Mouse (Mus musculus): ENCODE results near the gene Uap1l1.

Gene Uap1l1

GRCm38 (mm10) chr2:25371764-25372643, 6.5 kb upstream of the Uap1l1 start, which contains the start of gene Sapcd2:
Sapcd2 (plus strand) TSS chr2:25372321.
- DNase-seq (ENCODE audit: low read depth, low spot score), result peak; percentile 76

- no peak for DNase-seq (ENCODE audit: low read depth, low spot score)
These were observed 4.5 kb upstream of the Uap1l1 start for GRCm38 (mm10) chr2:25369996-25370395.

DNA sequence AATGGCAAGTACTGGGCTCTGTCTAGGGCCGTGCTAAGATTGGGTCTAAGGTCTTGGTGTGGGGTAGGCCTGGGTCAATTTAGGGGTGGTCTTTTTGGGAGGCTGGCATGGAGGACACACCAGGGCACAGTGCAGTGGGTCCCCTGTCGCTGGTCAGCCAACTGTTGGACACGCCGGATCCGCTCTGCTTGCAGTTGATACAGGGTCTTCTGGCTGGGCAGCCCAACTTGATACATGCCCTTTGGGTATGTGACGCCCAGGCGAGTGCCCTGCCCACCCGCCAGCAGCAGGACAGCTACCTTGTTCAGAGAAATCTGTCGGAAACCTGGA, 756 bp downstream of the Uap1l1 start:
- no peak for DNase-seq (ENCODE audit: low read depth, low spot score)

DNA sequence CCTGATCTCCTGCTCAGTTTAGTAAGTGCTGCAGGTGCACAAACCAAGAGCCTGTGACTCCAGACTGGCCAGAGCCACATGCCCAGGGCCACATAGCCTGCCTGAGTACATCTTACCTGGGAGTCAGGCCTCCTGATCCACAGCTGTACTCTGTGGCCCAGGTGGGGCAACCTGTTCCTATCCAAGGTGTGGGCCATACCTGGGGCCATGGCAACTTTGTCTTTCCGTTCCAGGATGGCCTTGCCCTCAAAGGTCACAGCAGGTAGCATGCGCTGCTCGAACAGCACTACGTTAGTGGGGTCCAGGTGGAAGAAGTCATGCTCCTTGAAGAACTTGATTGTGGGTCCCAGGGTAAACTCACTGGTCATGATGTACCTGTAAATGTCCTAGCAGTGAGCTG, 1.2 kb downstream of the Uap1l1 start:
- DNase-seq (ENCODE audit: low read depth, low spot score), result no peak

- DNase-seq (ENCODE audit: low read depth, low spot score), result no peak
These were observed 1.9 kb downstream of the Uap1l1 start for GRCm38 (mm10) chr2:25363478-25364178.

GRCm38 (mm10) chr2:25359848-25360247, 5.6 kb downstream of the Uap1l1 start:
- no peak for DNase-seq (ENCODE audit: low read depth, low spot score)

DNA sequence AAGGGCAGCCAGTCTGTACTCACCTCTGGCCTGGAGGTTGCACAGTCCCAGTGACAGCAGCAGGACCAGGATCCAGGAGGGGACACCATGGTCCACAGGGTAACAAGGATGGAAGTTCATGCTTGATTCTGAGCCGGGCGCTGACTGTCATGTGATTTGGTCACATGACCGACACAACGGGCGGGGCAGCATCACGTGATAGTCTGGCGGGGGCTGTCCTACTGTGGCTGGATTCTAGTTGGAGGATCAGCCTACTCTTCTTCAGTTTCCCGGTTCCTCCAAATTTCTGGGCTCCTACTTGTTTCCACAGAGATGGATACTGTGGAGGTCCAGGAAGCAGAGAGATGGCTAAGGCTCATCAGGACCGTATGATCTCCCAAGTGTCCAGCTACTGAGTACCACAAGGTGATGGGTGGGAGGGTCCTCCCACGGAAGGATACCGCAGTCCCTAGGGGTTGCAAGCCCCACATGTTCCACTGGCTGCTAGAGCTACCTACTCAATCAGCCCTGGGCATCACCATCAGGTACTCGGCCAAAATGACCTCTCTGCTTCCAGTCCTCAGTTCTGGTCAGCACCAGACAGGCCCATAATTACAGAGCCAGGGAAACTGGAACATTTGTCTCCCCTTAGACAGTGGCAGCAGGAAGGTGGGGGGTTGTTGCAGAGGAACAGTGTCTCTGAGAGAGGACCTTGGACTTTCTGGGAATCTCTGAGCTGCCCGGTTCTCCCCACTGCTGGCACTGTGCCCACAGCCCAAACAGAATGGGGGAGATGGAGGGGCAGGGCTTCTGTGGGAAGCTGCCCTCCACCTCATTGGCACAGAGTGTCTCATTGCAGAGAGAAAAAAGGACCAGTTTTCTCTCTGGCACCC, 9.0 kb downstream of the Uap1l1 start, which contains the start of gene Dpp7:
Gene Dpp7 (minus strand): TSS at position 152 of the 872 bp plus-strand sequence.
- peak; percentile 60 for DNase-seq (ENCODE audit: low read depth, low spot score)

DNA sequence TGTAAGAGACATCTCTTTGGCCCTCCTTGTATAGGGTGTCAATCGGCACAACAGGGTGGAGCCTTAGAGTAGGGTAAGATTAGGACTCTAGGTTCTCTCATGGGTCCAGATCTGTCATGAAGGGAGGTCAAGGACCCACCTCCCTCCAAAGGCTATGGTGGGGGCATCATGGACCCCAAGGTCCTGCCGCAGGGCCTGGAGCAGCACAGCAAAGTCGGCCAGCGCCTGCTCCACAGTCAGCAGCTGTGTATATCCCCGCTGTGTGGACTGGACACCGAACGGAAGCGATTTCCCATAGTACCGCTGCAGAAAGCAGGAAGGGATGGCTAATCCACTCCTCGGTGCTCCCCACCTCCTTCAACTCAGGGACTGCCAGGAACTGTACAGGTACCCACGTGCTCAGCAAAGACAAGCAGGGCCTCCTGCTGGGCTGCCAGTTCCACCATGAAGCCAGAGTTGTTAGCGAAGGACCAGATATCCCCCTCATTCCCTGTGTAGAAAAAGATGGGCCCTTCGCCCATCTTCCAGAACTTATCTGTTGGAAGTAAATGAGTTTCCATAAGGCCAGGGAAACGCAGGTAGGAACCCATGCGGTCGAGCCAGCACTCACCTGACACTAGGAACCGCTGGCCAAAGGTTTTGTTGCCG, 9.9 kb downstream of the Uap1l1 start:
- DNase-seq (ENCODE audit: low read depth, low spot score), result no peak

DNA sequence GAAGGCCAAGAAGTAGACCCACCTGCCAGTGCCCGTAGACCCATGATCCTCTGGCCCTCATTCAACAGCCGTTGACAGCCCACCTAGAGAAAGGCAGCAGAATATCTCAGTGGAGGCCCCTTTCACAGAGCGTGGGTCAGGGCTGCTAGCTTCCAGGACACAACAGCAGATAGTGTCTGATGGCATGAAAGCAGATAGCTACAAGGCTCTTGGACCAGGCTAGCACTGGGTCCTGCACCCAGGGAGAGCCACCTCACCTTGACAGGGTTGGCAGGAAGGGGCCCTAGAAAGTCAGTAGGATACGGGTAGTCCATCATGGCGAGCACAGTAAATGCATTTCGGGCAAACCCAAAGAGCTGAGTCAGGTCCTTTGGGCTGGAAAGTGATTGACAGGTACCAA, 11.3 kb downstream of the Uap1l1 start:
- no peak for DNase-seq (ENCODE audit: low read depth, low spot score)

DNA sequence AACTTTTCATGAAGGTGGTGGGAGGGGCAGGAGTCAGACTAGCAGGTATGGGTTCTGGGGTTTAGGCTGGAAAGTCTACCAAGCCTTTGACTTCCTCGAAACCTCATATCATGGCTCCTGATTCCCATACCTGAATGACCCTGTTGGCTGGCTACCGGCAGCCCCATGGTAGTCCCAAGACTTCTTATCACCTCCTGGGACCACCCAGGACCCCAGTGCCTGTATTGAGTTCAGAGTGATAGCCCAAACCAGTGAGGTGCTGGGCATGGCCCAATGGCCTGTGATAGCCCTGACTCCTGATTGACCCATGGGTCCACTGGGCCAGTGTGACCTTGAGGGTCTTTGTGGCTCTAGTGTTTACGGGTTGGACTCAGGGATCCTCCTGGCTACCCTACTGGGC, 14.8 kb downstream of the Uap1l1 start:
- DNase-seq (ENCODE audit: low read depth, low spot score), result no peak

GRCm38 (mm10) chr2:25349499-25349898, 16.0 kb downstream of the Uap1l1 start:
- DNase-seq (ENCODE audit: low read depth, low spot score), result no peak

DNA sequence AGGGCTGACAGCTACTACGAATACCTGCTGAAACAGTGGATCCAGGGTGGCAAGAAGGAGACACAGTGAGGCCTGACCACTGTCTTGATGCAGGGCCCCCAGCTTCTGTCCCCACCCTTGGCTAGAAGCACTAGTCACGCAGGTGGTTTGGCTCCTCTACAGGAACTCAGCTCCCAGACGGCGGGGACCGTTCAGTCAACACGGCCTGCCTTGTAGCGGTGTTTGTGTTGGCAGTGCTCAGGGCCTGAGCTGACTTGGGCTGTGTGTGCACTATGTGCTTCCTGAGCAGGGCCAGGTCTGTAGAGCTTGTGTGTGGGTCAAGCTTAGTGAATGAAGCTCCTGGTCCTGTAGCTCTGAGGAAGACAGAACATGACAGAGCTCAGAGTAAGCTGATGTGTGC, 17.3 kb downstream of the Uap1l1 start:
- no peak for DNase-seq (ENCODE audit: low read depth, low spot score)

DNA sequence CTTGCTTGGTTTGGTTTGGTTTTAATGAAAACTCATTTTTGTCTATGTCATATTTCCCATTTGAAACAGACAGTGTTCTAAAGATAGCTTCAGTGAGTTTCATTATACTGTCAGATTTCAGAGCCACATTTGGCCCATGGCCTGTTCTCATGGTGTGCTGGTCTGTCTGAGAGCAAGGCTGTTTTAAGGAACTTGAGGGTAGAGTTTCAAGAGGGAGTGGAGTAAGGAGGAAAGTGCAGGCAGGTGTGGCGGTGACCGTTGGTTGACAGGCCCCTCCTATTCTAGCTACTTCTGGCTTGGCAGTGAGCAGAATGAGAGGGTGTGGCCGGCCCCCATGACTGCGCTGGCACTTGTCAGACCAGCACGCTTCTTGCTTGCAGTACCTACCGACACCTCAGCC, 27.2 kb downstream of the Uap1l1 start:
- DNase-seq (ENCODE audit: low read depth, low spot score), result no peak

DNA sequence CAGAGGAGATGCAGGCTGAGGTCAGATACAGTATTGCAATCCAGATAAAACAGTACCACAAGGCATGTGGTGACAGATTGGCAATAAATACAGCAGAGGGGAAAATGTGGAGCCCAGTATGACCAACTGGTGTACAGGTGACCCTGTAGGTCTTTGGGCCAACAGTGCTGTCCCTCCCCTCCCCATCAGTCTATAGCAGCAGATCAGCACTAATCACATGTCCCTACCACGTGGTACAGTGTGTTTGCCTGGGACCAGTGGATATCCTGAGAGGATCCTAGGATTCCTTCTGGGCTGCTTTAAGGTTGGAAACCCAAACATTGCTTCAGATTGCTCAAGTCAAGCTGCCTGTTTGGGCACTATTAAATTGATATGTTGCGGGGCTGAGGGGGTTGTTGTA, 31.9 kb downstream of the Uap1l1 start:
- DNase-seq (ENCODE audit: low read depth, low spot score), result no peak

DNA sequence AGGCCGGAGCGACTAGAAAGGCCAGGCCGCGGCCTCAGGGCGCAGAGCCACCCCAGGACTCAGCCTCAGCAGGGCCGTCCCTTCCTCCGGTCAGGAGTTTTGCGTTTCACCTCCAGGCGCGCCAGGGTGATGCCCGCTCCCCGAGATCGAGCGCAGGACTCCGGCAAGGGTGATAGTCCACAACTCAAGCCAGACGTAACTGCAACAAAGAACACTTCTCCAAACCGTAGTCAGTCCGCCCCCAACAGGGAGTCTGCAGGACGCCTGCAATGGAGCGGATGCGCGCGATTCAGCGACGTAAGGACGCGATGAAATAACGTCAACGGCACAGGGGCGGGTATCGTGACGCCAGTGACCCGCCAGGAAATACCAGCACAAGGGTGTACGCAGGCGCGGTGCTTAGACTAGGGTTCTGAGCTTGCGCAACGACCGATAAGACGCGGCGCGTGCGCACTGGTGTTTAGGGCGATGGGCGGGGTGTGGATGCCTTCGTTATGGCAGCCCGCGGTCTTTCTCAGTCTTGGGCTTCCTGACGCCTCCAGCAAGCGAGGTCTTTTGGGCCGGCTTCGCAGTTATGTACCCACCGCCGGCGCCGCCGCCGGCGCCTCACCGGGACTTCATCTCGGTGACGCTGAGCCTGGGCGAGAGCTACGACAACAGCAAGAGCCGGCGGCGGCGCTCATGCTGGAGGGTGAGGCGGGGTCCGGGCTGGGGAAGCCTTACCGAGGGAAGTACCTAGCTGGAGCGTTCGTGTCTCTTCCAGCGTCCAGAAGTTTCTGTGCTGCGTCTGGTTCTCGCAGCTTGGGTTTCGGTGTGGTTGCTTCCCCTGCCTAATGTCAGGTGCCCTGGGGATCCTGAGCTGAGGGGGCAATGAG, 33.0 kb downstream of the Uap1l1 start, which contains the start of gene Man1b1:
Gene Man1b1 (plus strand): TSS at position 53 of the 875 bp plus-strand sequence.
- peak; percentile 98 for DNase-seq (ENCODE audit: low read depth, low spot score)

- no peak for DNase-seq (ENCODE audit: low read depth, low spot score)
These were observed 34.0 kb downstream of the Uap1l1 start for GRCm38 (mm10) chr2:25331470-25331869.

- DNase-seq (ENCODE audit: low read depth, low spot score), result no peak
These were observed 37.0 kb downstream of the Uap1l1 start for GRCm38 (mm10) chr2:25328440-25328839.

- DNase-seq (ENCODE audit: low read depth, low spot score), result no peak
These were observed 39.4 kb downstream of the Uap1l1 start for GRCm38 (mm10) chr2:25326036-25326435.

- no peak for DNase-seq (ENCODE audit: low read depth, low spot score)
These were observed 45.4 kb downstream of the Uap1l1 start for GRCm38 (mm10) chr2:25320084-25320483.
